Mouse (Mus musculus): ENCODE data around the gene Krt8.

DNA sequence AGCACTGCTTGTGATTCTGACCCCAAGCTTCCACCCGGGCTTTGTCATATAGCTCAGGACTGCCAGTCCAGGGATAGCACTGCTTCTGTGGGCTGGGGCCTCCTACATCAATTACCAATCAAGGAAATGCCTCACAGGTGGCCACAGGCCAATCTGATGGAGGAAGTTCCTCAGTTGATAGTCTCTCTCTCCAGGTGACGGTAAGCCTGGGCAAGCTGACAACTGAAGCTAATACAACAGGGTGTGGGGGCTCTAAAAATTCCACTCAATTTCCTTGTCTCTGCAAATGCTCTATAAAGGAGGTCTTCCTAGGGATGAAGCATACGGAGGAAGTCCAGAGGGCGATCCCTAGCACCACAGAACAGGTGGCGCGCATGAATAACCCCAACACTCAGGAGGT is 13.3 kb downstream of the Krt8 start:
- no peak for TF ChIP-seq CTCF (IDR thresholded peaks at IDR 0.05; ENCODE audit: extremely low read depth, insufficient read depth, low read length)
- TF ChIP-seq POLR2A (IDR thresholded peaks at IDR 0.05; ENCODE audit: extremely low read depth, insufficient read depth, low read length): no peak
